Mouse (Mus musculus) cerebellum, adult (tissue): ENCODE measurements around the gene Gm21988.

Experiments
- ATAC-seq: cut with Nextera tagmentation; 2 replicates; pipeline ENCODE4 v1.9.2; 2017; ENCODE audit warnings: mild to moderate bottlenecking, moderate library complexity, mixed read lengths; ENCODE audit not compliant: insufficient number of reproducible peaks, low FRiP score, low TSS enrichment

Gene Gm21988

DNA sequence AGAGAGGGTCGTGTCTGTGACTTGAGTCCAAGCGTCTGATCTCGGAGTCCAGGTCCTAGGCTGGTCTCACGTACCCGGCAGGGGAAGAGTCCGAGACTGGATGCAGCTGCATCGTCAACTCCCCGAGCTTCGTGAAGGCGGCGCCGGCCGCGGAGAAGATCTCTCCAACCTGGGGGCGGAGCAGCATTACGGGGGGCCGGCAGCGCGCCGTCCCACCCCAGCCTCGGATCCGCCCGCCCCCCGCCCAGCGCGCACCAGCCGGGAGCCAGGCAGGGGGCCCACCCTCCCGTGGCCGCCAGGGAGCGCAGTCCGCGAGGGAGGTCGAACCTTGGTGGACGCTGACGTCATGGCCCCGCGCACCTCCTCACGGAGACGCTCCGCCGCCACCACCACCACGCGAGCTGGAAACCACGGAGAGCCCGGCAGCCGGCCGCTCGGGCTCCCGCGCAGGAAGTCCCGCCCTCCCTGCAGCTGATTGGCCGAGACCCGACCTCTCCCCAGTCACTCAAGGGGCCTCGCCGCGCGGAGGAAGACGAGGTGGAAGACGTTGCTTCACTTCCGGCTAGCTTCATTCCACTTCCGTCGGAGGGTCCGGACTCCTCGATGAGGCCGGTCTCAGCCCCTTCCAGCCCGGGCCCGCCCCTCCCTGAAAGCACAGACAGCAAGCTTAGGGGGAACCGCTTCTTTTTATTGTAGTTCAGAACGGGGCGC is 2.0 kb downstream of the Gm21988 start, which contains the start of gene 0610010K14Rik:
Gene 0610010K14Rik (minus strand): TSS at position 458 of the 711 bp plus-strand sequence.
- ATAC-seq = peak; percentile 86

DNA sequence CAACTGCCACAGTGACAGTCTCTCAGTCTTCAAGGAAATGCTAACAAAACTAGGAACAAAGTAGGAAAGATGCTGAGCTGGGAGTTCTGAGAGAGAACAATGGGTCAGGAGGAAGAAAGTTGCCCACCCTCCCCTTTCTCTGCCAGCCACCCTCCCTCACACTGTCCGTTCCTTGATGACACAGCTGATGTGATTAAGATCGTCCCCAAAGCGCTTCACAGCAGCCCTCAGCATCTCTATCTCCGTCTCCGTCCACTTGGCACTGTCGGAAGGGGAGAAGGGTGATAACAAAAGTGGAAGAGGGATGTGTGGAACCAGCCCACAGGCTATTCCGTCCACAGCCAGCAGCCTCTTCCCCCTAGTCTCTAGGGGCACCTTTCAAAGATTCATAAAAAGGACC is 2.9 kb downstream of the Gm21988 start:
- ATAC-seq = no peak

DNA sequence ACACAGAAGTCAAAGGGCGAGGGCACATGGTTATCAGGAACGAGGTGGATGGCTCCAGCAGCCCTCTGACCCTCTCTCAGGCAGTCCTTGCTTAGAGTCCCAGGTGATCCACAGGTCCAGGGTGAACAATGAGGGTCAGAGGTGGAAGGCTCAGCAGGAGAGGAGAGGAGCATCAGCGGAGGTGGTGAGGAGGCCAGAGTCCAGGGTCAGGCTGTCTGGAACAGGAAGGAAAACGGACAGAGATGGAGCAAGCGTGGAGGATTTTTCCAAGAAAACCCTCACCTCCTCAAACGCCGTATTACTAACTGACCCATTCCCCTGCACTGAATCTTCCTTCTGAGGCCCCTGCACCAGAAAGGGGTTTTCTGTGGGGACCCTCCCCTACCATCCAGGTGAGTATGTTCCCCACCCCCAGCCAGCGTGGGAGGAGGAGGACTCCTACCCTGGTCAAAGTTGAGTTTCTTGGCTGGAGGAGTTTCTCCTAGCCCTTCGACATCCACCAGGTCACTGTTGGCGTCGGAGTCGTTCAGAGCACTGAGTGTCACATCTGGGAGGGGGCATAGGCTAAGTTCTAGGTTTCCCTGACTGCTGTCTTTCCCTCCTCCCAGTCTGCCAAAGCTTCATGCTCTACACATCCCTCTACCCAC is 4.3 kb downstream of the Gm21988 start:
- no peak for ATAC-seq

DNA sequence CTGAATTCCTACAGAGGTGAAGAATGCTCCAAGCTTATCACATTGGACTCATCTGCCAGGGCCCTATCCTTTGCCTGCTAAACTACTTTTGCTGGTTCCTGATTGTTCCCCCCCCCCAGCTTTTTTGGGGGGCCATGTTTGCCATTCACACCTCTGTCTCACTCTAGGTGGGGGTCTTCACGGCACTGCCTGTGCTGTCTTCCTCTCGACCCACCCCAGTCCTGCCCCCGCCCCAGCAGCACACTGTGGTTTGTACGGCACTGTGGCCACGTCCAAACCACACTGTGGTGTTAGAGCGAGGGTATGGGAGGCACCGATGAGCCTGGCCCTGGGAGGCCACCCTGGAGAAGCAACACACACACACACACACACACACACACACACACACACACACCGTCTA is 5.1 kb downstream of the Gm21988 start:
- ATAC-seq = no peak

DNA sequence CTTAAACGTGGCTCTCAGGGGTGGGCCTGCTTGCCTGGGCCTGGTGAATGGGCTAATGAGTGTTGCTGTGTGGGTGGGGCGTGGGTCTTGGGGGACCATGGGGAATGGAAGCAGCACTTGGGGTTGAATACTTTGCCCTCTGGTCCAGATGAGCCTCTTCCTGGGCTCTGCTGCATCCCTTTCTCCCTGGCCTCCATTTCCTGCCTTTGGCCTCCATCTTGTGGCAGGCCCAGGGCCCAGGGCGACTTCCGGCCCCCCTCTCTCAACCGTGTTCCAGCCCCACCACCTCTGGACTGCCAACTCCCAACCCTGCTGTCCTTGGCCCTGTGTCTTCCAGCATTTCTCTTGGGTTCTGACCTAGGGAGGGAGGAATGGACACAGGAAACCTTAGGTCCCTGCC is 5.6 kb downstream of the Gm21988 start:
- no peak for ATAC-seq

DNA sequence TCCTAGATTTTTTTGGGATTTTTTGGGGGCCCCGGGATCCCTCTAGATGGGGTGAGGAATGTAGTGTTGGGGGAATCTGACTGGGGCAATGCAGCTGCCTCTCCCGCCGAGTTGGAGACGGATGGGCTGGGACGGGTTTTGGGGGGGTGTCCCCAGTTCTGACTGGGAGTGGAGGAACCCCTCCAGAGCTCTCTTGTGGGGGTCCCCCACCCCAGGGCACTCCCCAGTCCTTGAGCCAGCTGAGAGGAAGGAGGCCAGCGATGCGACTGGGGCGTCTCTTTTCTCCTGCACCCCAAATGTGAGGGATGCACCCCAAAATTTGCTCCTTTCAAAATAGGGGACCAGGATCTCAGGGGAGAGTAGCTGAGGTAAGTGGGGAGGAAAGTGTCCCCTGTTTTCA is 6.6 kb downstream of the Gm21988 start:
- no peak for ATAC-seq

DNA sequence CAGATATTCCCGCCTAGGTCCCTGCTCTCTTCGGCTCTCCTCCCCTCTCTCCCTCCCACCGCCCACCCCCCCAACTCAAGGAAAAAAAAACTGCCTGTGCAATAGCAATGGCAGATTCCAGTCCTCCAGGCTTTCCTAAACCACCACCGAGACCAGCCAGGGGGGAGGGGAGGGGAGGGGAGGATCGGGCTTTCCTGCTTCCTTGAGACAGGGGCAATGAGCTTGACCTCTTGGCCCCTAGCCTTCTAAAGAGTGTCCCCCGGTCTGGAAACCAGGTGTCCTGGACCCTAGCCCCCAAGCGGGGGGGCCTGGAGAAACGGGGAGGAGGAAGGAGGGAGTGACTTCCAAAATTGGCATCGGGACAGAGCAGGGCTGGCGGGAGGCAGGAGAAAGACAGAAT is 7.1 kb downstream of the Gm21988 start:
- no peak for ATAC-seq

DNA sequence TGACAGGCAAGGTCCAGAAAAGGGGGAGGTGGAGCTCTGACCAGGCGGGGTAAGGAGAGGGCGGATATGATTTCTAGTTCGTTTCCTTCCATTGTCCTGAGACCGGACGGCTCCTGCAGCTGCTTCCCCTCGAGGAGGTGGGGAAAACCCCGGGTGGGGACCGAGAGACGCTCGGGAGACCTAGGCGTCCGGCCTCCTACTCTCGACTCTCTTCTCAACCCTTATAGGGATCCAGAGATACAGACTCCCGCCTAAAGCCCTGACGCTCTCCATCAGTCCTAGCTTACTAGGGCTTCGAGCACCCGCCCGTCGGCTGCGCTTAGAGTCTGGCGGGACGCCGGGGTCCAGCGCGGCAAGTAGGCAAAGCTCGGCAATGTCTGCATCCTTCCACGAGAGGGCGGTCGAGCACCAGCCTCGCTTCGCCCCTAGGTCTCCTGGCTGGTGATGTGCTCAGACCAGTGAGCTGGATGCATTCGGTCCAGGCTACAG is 9.3 kb downstream of the Gm21988 start:
- no peak for ATAC-seq

DNA sequence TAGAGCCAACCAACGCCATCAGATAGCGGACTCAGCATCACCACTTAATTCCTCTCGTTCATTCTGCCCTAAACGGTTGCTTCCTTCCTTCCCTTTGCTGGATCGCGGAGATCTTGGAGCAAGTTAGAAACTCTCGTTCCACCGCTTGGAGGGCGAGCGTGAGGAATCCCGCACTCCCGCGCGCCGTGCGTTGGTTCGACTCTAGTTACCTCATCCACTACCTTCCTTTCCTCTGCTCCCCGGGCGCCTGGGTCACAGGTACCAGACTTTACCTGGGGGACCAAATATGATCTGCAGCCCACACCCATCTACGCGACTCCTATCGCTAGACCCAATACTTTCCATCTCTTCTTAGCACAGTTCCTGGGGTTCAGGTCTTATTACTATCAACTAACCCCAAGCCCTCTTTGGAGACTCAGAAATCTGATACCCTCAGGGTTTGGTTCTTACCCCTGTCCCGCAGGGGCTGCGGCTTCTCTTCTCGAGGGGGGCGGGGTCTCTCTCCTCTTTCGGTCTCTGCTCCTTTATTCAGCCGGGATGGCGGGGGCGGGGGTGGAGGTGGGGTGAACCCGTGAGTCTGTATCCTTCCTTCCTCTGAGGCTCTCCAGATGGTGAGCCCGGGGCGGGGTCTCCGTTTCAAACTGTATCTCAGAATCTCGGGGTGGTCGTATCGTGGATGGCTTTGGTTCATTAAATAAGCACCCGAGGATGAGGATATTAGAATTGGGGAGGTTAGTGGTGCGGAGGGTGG is 10.2 kb downstream of the Gm21988 start, which contains the start of gene Bcl6b:
Gene Bcl6b (minus strand): TSS at position 539 of the 751 bp plus-strand sequence.
- ATAC-seq = no peak

DNA sequence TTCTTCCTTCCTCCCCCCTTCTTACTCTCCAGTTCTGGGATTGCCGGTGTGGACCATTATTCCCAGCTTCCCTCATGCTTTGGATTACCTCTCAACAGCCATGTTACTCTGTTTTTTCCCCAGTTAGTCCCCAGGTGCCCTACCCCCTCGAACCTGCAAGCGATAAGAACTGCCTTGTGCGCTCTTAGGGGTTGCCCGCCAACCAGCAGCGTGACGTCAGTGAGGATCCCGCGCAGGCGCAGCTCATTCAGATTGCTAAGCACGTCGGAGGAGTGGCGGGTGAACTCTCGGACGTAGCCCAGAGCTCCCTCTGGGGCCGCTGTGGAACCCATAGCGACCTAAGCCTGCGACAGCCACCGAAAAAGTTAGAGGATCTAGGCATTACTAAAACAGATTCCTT is 10.8 kb downstream of the Gm21988 start:
- ATAC-seq = no peak

DNA sequence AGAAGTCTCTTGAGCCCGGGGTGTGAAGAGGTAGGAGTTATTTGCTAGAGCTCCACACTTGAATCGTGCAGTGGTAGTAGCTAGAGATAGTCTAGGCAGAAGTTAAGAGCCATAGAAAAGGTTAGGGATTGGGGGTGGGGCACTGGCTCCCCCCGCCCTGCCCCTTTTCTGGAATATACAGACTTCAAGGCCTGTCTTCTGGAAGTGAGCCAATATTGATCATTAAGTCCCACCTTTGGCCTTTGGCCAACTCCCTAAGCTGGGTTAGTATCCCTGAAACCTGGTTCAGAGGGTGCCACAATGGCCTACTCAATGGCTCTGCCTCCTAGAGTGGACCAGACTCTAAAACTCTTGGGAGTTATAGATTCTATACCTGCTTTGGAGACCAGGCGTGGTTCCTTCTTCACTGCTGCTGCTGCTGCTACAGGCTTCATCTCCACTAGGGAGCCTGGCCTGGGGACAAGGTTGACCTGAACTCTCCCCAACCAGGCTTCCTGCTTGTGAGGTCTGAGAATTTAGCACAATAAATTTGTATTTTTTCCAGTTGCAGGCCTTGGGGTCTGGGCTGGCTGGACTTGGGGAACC is 11.9 kb downstream of the Gm21988 start:
- no peak for ATAC-seq

DNA sequence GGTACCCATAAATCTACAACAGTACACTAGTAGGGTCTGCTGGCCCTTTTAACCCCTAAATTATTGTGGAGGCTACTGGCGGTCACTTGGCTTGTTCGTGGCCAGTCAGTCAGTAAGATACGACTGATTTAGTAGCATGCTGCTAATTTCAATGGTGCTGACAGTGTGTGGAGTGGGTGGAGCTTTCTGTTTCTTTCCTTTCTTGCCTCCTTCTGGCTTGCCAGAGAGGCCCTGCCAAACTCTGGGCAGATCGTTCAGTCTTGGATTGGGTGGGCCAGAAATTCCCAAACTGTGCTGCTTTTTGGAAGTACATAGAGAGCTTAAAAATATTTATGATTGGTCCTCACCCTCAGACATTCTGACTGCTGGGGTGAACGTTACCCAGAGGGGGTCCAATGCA is 12.5 kb downstream of the Gm21988 start:
- no peak for ATAC-seq

DNA sequence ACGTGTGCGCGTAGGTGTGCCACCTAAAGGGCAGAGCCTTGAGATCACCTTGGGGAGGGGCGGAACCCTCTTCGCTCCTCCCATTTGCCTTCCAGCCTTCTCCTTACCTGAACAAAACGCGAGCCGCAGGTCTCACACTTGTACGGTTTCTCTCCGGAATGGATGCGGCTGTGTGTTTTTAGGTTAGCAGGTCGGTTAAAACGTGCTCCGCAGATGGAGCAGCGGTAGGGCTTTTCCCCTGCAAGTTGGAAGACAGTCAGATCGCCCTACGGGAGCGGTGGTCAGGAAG is 13.1 kb downstream of the Gm21988 start:
- ATAC-seq = no peak

DNA sequence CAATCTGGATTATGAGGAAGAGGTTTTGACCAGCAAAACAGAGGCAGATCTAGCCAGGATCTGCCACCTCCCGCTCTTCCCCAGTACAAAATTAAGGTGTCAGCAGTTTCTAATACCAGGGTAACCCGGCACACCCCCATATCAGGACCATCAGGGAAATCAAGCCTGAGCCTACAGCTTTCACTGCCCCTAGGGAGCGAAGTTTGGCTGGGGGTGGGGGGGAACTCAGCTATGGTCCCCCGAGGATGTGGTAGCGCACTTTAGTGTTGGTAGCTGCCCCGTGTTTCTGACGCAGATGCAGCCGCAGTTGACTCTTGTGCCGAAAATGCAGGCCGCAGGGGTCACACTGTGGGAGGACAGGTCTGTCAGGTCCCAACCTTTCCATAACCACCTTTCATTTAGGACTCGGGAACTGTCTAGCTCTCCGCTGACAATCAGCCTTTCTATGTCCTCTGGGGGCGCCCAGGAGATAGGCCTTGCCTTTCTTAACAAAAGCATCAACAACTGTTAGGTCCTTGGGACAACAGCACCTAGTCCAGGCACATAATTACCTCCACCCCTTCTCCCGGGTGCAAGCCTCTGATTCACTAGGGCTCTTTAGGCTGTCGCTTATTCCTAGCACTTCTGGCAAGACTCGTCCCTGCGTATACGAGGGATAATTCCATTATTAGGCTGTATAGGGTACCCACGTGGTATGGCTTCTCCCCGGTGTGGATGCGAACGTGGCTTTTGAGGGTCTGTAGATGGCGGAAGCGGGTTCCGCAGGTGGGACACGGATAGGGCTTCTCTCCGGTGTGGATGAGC is 13.6 kb downstream of the Gm21988 start:
- ATAC-seq = no peak

DNA sequence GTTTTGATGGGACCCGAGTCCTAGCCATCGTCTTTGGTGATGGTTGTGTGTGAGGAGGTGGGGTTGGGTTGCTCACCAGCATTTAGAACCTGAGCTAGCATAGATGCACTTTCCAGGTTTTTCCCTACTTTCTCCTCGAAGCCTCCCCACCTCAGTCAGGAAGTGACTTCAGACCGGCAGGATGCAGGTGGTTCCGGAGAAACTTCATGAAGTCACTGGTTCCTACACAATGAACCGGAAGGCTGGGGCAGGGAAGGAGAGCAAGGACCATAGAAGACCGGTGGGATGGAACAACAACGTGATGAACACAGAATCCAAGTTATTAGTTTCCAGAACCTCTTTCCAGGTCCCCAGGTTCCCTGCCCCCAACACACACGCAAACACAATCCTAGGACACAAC is 15.9 kb downstream of the Gm21988 start:
- ATAC-seq = no peak

DNA sequence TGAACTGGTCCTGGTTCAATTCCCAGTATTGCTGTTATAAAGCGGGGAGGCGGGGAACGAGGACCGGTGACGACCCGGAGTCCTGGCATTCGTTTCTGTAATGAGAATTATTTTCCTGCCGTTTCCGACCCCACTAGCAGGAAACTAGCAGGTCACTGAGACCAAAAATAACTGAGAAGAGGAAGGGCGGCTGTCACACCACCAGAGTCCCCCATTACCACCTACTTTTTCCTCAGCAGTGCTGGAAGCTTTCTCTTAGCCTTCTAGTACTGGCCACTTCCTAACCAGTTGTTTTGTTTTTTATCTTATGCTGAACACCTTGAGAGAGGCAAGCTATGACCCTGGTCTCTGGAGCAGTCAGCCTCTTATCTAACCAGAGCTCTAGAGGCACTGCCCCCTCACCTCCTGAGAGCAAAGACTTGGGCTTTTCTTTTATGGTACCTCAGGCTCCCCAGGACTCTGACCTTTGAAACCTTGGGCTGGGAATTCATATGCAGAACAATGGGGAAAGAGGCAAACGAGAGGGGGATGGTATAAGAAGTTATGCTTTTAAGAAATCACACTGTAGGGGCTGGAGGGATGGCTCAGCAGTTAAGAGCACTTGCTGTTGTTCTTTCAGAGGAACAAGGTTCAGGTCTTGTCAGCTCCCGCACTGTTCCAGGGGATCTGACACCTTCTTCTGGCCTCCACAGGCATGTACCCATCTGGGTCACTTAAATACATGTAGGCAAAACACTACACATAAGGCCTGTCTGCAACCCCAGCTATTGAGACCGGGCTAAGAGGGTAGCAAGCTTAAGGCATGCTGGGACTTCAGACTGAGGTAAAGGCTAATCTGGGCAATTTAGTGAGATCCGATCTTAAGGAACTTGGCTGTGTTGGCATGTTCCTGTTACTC is 17.8 kb downstream of the Gm21988 start:
- no peak for ATAC-seq

DNA sequence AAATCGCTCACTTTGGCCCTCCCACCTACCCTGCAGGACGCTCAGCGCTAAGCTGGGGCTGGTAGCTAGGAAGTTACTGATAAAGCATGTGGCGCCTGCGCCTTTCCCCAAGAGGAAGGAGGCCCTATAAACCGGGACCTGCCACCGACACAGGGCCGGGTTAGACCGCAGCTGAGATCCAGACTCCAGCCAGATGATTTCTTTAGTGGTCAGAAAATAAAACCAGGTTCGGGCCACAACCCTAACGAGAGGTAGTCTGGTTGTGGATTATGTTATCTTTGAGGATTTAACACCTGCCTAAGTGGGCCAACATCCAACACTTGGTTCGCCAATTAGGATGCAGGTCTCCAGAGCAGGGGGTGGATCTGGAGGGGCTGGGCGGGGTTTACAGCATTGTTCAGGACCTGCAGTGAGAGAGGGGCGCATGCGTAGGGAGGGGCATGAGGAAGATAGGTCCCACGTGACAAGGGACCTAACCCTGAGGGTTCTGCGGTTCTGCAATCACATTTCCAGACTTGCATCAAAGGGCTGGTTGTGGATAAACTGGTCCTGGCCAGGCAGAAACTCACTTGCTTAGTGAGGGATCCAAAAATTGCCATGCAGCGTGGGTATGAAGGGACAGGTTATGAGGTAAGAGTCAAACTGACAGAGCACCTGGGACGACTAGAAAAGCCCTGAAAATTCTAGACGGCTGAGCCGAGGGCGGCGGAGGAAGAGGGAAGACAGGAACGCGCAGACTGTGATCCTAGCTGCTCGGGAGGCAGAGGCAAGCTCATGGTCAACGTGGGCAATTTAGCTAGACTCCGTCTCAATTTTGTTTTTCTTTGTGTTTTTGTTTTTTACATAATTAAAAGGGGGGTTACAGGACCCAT is 18.7 kb downstream of the Gm21988 start, which contains the start of gene Slc16a13:
Gene Slc16a13 (minus strand): TSS at position 334 of the 872 bp plus-strand sequence.
- peak; percentile 84 for ATAC-seq

DNA sequence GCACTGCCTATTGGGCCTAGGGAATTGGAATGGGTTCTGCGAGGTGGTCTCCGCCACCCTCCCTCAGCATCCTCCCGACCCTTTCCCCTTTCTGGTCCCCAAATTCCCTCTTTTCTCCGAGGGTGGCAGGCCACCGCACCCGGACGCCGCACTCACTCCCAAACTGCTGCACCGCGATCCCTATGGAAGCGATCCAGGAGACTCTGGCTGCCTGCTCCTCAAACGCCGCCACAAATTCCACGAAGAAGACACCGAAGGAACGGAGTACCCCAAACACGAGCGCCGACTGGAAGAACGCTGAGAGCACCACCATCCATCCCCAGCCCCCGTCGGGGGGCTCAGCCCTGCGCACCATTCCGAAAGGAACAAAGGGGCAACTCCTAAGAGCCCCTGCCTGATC is 19.3 kb downstream of the Gm21988 start:
- ATAC-seq = no peak
